Mouse (Mus musculus): Measurements from ENCODE around the gene Vill. TPM values are rescaled to one million over a fixed set of nuclear protein-coding genes. Genes with fewer than 3 reads are reported as not detected.

Vill gene
- polyA plus RNA-seq, 1 experiment from 2014 or later = 31.6 TPM

DNA sequence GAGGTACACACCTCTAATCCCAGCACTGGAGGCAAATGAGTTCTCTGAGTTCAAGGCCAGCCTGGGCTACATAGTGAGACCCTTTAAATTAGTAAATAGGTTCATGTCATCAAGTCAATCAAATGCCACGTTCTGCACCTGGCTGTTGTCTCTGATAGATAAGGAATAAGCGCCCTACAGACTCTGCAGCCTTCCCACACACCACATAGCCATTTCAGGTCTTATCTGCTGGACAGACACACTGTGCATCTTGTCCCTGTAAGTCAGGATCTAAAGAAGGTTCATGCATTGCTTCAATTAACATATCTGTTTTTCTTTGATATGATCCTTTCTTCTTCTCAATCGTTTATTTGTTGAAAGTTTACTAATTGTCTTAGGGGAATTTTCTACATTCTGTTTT, 14.0 kb upstream of the Vill start:
- no peak overlapping the region for H3K9ac ChIP-seq
- peaks cover 64% of the 10 kb centered on the region for H3K4me1 ChIP-seq
- ATAC-seq (ENCODE audit: low FRiP score, low read depth) = no peak
- no peaks in the 10 kb centered on the region for H3K9me3 ChIP-seq
- no peak overlapping the region for H3K4me3 ChIP-seq
- H3K27ac ChIP-seq = no peak overlapping the region
- H3K27me3 ChIP-seq = no peaks in the 10 kb centered on the region
- 89% methylated on average over 3 of the region's 3 CpGs for WGBS
- no peak overlapping the region for H3K4me2 ChIP-seq (replicated peaks)
- H3K36me3 ChIP-seq = peaks cover 74% of the 10 kb centered on the region

DNA sequence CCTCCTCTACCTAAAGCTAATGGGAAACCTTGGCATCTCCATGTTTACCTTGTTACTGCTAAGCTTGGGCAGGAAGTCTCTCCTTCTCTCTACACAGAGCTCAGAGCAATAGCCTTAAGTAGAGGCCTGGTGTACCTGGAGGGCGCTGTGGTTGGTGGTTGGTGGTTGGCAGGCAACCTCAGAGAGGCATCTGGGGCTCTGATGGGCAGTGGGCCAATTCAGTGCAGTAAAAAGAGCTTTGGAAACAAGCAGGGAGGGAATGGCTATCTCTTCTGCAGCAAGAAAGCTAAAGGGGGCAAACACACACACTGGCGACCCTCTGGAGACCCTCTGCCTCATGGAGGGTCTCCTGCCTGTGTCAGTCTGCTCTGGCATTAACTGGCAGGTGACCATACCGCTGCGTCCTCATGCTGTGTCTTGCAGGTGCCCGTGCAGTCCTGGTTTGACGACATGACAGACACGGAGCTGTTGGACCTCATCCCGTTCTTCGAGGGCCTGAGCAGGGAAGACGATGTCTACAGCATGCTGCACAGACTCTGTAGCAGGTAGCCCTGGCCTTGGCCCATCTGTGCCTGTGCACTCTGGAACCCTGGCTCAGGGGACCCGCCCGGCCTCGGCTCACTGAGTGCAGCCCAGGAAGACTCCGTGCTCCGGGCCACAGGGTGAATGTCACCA, 12.3 kb upstream of the Vill start:
- H3K9me3 ChIP-seq = no peaks in the 10 kb centered on the region
- H3K36me3 ChIP-seq = peaks cover 62% of the 10 kb centered on the region

DNA sequence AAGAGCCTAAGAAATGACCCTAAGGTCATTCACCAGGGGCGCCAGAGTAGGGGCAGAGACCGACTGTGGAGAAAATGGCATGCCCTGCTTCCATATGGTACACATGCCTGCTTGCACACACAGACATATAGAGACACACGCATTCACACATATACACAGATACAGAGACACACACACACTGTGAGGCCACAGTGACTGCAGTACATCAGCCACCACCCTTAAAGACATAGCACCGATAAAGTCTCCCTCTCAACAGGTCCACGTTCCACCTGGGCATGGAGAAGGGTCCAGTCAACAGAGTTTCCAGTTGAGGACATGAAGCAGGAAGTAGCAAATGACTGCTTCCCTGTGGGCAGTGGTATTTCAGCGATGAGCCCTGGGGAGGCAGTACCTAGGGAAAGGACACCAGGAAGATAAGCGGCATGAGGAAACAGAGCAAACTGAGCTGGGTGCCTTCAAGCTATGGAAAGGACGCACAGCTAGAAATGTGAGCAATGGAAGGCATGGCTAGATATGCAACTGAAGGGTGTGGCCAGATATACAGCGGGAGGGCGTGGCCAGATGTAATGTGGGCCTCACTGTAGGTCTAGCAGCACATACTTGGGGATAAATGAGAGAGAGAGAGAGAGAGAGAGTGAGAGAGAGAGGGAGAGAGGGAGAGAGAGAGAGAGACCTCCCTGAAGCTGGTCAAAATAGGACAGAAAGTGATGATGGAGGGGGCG, 4.2 kb upstream of the Vill start:
- Histone ChIP-seq H3K27ac (no peak overlapping the region), H3K4me3 (no peak overlapping the region), H3K9me3 (no peaks in the 10 kb centered on the region), H3K9ac (no peak overlapping the region), H3K4me1 (peaks cover 28% of the 10 kb centered on the region), H3K4me2 (replicated peaks) (no peak overlapping the region), H3K27me3 (no peaks in the 10 kb centered on the region), H3K36me3 (0 out of 2 replicates have a peak, but pooled peaks cover 4% of the 10 kb centered on the region)
- ATAC-seq (ENCODE audit: low FRiP score, low read depth) = no peak
- WGBS = 76% methylated on average over 11 of the region's 11 CpGs

More for the DNA sequence above, 12.3 kb upstream of the Vill start:
- WGBS = 90% methylated on average over 15 of the region's 15 CpGs
- Histone ChIP-seq H3K27me3 (no peaks in the 10 kb centered on the region), H3K4me3 (no peak overlapping the region), H3K27ac (0 out of 2 replicates have a peak overlapping the region, but pooled peaks have one; percentile 23), H3K4me2 (replicated peaks) (no peak overlapping the region), H3K4me1 (peaks cover 51% of the 10 kb centered on the region), H3K9ac (no peak overlapping the region)
- ATAC-seq (ENCODE audit: low FRiP score, low read depth) = no peak

DNA sequence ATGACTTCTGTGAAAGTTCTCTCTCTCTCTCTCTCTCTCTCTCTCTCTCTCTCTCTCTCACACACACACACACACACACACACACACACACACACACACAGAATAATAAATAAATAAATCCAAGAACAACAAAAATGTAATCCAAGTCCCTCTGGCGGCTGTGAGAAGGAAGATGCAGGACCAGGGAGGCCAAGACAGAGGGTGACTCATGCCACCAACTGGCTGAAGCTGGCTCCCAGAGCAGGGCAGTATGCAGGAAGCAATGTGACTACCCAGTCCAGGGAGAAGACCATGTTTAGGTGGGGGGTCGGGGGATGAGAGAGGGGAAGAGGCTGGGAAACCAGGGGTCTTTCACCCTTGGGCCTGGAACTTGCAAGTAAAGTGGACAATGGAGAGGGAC, 1.4 kb upstream of the Vill start:
- H3K4me2 ChIP-seq (replicated peaks) = no peak overlapping the region
- no peak for ATAC-seq (ENCODE audit: low FRiP score, low read depth)
- H3K9me3 ChIP-seq = no peaks in the 10 kb centered on the region
- H3K36me3 ChIP-seq = no peaks in the 10 kb centered on the region
- peaks cover 36% of the 10 kb centered on the region for H3K4me1 ChIP-seq
- H3K4me3 ChIP-seq = no peak overlapping the region
- no peak overlapping the region for H3K9ac ChIP-seq
- WGBS = 60% methylated on average over 2 of the region's 2 CpGs
- no peaks in the 10 kb centered on the region for H3K27me3 ChIP-seq
- H3K27ac ChIP-seq = 0 out of 2 replicates have a peak overlapping the region, but pooled peaks have one; percentile 53

DNA sequence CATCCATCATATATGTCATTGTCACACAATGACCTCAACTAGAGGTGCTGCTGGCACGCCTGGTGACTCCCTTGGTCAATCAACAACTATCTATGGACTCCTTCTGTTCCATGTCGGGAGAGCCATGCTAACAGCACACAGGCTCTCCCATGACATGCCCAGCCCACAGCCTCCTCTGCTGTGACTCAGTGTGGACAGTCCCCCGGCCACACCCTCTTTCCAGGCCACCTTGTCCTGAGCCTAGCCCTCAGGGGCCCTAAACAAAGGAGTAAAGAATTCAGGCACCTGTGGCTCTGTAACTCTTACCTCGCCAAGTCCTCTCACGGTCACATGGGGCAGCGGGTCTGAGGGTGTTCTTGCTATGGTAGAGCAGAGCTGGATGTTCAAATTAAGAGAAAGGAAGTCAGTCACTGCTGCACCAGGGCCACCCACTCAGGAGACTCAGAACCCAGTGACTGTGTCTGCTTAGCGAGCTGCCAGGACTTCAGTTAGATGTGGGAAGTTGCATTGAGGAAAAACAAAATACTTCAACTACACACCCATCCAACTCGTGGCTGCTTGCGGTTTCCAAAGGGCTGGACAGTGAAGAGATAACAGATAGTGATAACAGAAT, 1.5 kb downstream of the Vill start:
- WGBS = 82% methylated on average over 9 of the region's 9 CpGs
- no peak for ATAC-seq (ENCODE audit: low FRiP score, low read depth)

DNA sequence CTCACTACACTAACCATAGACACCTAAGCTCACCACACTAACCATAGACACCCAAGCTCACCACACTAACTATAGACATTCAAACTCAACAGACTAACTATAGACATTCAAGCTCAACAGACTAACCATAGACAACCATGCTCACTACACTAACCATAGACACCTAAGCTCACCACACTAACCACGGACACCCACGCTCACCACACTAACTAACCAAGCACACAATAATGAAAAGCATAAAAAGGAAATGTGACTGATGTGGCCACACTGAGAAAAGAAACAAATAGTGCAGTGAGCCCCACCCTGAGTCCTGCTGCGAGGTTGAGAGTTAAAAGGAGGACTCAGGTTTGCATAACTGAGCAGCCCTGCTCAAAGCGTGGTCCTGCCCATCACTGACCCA, 2.8 kb downstream of the Vill start:
- 89% methylated on average over 4 of the region's 4 CpGs for WGBS
- H3K36me3 ChIP-seq = no peaks in the 10 kb centered on the region

More for the DNA sequence above, 1.5 kb downstream of the Vill start:
- Histone ChIP-seq H3K4me1 (peaks cover 33% of the 10 kb centered on the region), H3K4me3 (peak overlapping the region; percentile 56; the same call in 1 of the 2 replicates), H3K9ac (peak overlapping the region; percentile 9), H3K36me3 (no peaks in the 10 kb centered on the region), H3K27me3 (no peaks in the 10 kb centered on the region), H3K9me3 (no peaks in the 10 kb centered on the region), H3K4me2 (replicated peaks) (peak overlapping the region; percentile 77), H3K27ac (no peak overlapping the region; the same call in 1 of the 2 replicates)

DNA sequence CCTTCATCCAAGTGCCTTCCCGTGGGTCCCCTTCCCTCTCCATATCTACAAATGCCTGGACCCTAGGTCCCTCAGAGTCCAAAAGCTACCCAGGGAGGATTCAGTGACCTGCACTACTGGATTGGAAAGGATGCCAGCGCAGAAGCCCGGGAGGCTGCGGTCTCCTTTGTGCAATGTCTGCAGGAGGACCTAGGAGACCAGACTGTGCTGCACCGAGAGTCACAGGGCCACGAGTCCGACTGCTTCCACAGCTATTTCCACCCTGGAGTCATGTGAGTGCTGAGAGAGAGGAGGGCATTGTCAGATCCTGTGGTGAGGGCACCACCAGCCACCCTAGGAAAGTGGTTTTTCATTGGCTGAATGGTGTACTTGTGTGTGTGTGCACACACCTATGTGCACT, 5.7 kb downstream of the Vill start:
- H3K4me2 ChIP-seq (replicated peaks) = no peak overlapping the region
- H3K36me3 ChIP-seq = no peaks in the 10 kb centered on the region
- no peak overlapping the region for H3K9ac ChIP-seq
- no peak overlapping the region for H3K4me3 ChIP-seq
- no peaks in the 10 kb centered on the region for H3K27me3 ChIP-seq
- H3K9me3 ChIP-seq = no peaks in the 10 kb centered on the region
- H3K4me1 ChIP-seq = peaks cover 22% of the 10 kb centered on the region
- WGBS = 81% methylated on average over 7 of the region's 7 CpGs
- no peak overlapping the region for H3K27ac ChIP-seq
- no peak for ATAC-seq (ENCODE audit: low FRiP score, low read depth)

More for the DNA sequence above, 2.8 kb downstream of the Vill start:
- no peak overlapping the region for H3K4me3 ChIP-seq
- H3K9me3 ChIP-seq = no peaks in the 10 kb centered on the region
- no peak overlapping the region for H3K27ac ChIP-seq
- no peak for ATAC-seq (ENCODE audit: low FRiP score, low read depth)
- H3K4me2 ChIP-seq (replicated peaks) = no peak overlapping the region
- H3K27me3 ChIP-seq = no peaks in the 10 kb centered on the region
- peaks cover 33% of the 10 kb centered on the region for H3K4me1 ChIP-seq
- H3K9ac ChIP-seq = no peak overlapping the region

DNA sequence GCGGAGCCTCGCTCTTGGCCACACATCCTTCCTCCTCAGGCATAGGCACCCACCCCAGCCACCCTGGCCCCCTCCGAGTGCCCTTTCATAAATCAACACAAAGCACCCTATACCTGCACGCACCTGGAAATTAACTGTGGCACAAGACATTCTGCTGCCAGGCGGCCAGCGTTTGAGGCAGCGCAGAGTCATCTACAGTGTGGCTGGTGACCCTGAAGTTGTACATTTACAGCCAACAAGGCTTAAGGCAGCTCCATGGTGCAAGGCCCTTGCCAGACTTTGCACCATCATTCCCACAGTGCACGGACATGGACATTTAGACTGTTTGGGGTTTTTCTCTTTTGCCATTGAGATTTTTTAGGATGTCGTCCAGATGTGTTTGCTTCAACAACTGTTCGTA, 8.1 kb downstream of the Vill start:
- Histone ChIP-seq H3K4me1 (peaks cover 25% of the 10 kb centered on the region), H3K4me2 (replicated peaks) (no peak overlapping the region), H3K4me3 (no peak overlapping the region), H3K36me3 (no peaks in the 10 kb centered on the region), H3K9me3 (no peaks in the 10 kb centered on the region), H3K9ac (no peak overlapping the region), H3K27me3 (no peaks in the 10 kb centered on the region), H3K27ac (no peak overlapping the region)
- WGBS = 90% methylated on average over 10 of the region's 10 CpGs
- no peak for ATAC-seq (ENCODE audit: low FRiP score, low read depth)

DNA sequence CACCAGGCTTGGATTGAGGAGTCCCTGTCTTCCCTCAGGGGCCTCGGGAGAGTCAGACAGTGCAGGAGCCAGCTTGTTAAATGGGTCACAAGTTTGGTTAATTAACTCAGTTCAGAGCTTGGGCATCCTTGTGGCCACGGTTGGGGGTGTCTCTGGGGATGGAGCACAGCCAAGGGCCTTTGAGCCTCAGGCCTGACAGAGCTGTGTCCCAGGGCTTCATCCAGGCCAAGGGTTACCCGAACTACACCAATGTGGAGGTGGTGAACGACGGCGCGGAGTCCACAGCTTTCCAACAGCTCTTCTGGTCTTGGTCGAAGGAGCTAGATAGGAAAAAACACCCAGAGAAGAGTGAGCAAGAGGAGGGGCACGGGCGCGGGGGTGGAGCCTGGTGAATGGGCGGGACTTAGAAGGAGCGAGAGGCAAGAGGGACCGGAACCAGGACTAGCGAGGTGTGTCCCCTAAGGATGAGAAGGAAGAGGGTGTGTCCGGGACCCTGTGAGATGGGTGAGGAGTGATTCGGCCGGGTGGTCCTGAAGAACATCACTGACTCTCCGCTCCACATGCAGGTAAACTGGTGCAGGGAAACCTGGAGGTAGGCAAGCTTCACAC, 10.6 kb downstream of the Vill start:
- no peak overlapping the region for H3K27ac ChIP-seq

DNA sequence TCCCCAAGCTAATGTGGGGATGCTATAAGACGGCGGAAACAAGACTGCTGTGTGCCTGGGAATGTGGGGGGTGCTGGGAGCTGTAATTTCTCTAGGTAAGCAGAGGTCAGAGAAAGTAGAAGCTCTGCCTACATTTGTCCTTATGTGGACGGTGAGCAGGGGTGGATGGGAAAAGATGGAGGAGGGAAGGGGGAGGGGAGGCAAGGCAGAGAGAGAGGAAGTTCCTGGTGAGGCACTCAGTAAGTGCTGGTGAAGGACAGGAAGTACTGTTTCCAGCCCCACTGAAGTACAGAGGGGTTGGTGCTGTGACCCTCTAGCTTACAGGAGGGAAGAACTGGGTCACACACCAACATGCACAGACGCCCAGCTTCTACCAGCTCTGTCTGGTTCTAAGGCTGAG, 11.7 kb downstream of the Vill start:
- Histone ChIP-seq H3K9me3 (no peaks in the 10 kb centered on the region), H3K27me3 (no peaks in the 10 kb centered on the region), H3K9ac (no peak overlapping the region), H3K27ac (no peak overlapping the region), H3K4me2 (replicated peaks) (no peak overlapping the region), H3K4me3 (no peak overlapping the region), H3K4me1 (peaks cover 30% of the 10 kb centered on the region), H3K36me3 (no peaks in the 10 kb centered on the region)
- 59% methylated on average over 4 of the region's 4 CpGs for WGBS
- no peak for ATAC-seq (ENCODE audit: low FRiP score, low read depth)

More for the DNA sequence above, 10.6 kb downstream of the Vill start:
- Histone ChIP-seq H3K4me1 (peaks cover 31% of the 10 kb centered on the region), H3K9ac (0 out of 2 replicates have a peak overlapping the region, but pooled peaks have one; percentile 2), H3K9me3 (no peaks in the 10 kb centered on the region), H3K27me3 (no peaks in the 10 kb centered on the region), H3K4me2 (replicated peaks) (peak overlapping the region; percentile 9; the same call in 1 of the 2 replicates), H3K4me3 (no peak overlapping the region), H3K36me3 (no peaks in the 10 kb centered on the region)
- ATAC-seq (ENCODE audit: low FRiP score, low read depth) = no peak; the same call in 1 of the 2 replicates
- WGBS = 31% methylated on average over 19 of the region's 19 CpGs

DNA sequence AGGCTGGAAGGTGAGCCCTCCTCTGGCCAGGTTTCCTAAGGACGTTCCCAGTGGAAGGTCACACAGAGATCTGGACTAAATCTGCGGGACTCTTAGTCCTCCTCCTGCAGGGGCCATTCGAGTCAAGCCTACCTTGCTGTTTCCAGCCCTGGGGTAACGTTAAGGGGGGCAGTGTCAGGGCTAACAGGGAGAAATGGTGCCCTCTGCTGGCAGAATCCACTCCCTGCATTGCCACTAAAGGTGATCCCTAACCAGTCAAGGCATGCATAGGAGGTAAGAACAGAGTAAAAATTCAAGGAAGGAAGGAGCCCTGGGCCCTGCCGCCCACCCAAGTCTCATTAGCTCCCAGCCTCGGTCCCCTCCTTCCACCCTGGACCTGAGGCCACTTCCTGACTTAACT, 15.0 kb downstream of the Vill start:
- Histone ChIP-seq H3K27ac (no peak overlapping the region), H3K9ac (no peak overlapping the region), H3K9me3 (no peaks in the 10 kb centered on the region), H3K4me1 (peaks cover 28% of the 10 kb centered on the region), H3K36me3 (peaks cover 16% of the 10 kb centered on the region), H3K4me2 (replicated peaks) (no peak overlapping the region), H3K4me3 (no peak overlapping the region), H3K27me3 (no peaks in the 10 kb centered on the region)
- ATAC-seq (ENCODE audit: low FRiP score, low read depth) = peak; percentile 62; the same call in 1 of the 2 replicates
- WGBS = 2% methylated on average over 6 of the region's 6 CpGs

DNA sequence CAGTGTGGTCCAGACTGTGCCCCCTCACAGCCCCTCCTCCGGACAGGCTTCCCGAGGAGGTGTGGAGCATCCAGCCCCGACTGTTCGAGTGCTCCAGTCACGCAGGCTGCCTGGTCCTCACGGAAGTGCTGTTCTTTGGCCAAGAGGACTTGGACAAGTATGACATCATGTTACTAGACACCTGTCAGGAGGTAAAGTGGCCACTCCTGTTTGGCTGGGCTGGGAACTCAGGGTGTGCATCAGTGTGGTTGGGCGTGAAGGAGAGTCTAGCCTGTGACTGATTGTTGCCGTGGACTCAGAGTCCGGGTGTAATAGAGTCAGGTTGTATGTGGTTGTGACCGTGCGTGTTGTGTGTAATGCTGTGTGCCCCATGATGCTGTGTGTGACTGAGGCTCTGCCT, 15.7 kb downstream of the Vill start:
- peaks cover 21% of the 10 kb centered on the region for H3K4me1 ChIP-seq
- H3K27ac ChIP-seq = no peak overlapping the region
- ATAC-seq (ENCODE audit: low FRiP score, low read depth) = no peak
- H3K9me3 ChIP-seq = no peaks in the 10 kb centered on the region
- H3K4me2 ChIP-seq (replicated peaks) = no peak overlapping the region
- 89% methylated on average over 11 of the region's 11 CpGs for WGBS
- no peaks in the 10 kb centered on the region for H3K27me3 ChIP-seq
- H3K9ac ChIP-seq = no peak overlapping the region
- no peak overlapping the region for H3K4me3 ChIP-seq
- H3K36me3 ChIP-seq = peaks cover 21% of the 10 kb centered on the region

Data from limb, embryonic 13.5 days (tissue).